Mouse (Mus musculus): Measurements from ENCODE around the gene Gnat2. TPM values are rescaled to one million over a fixed set of nuclear protein-coding genes. Genes with fewer than 3 reads are reported as not detected.

The Gnat2 gene
- polyA plus RNA-seq, 1 experiment from 2014 or later, result 1.3 TPM

GRCm38 (mm10) chr3:108088842-108089380, 3.7 kb upstream of the Gnat2 start:
- Histone ChIP-seq H3K9me3 (replicated peaks; ENCODE audit: control insufficient read depth, low read length) (no peaks in the 10 kb centered on the region), H3K36me3 (ENCODE audit: control insufficient read depth, insufficient read depth, low read length) (no peaks in the 10 kb centered on the region), H3K4me1 (ENCODE audit: control insufficient read depth, insufficient read depth, low read length) (peaks cover 27% of the 10 kb centered on the region), H3K4me2 (no peak overlapping the region), H3K4me3 (ENCODE audit: low read depth, low read length) (no peak overlapping the region), H3K9ac (ENCODE audit: low read depth, low read length) (no peak overlapping the region), H3K27ac (ENCODE audit: low read depth, low read length) (no peak overlapping the region), H3K27me3 (ENCODE audit: control insufficient read depth, insufficient read depth, low read length) (no peaks in the 10 kb centered on the region)
- WGBS (ENCODE audit: insufficient replicate concordance), result 41% methylated on average over 5 of the region's 5 CpGs
- ATAC-seq (replicated peaks; ENCODE audit: insufficient number of reproducible peaks, low FRiP score, low TSS enrichment), result no peak

- H3K27me3 ChIP-seq (ENCODE audit: control insufficient read depth, insufficient read depth, low read length), result no peaks in the 10 kb centered on the region
- no peak overlapping the region for H3K4me2 ChIP-seq
- no peak for ATAC-seq (replicated peaks; ENCODE audit: insufficient number of reproducible peaks, low FRiP score, low TSS enrichment)
- H3K9ac ChIP-seq (ENCODE audit: low read depth, low read length), result no peak overlapping the region
- H3K9me3 ChIP-seq (replicated peaks; ENCODE audit: control insufficient read depth, low read length), result no peaks in the 10 kb centered on the region
- H3K36me3 ChIP-seq (ENCODE audit: control insufficient read depth, insufficient read depth, low read length), result no peaks in the 10 kb centered on the region
- H3K4me1 ChIP-seq (ENCODE audit: control insufficient read depth, insufficient read depth, low read length), result peaks cover 17% of the 10 kb centered on the region
- H3K4me3 ChIP-seq (ENCODE audit: low read depth, low read length), result no peak overlapping the region
- H3K27ac ChIP-seq (ENCODE audit: low read depth, low read length), result no peak overlapping the region
- WGBS (ENCODE audit: insufficient replicate concordance), result 37% methylated on average over 2 of the region's 2 CpGs
Measured at GRCm38 (mm10) chr3:108089916-108090315, 2.7 kb upstream of the Gnat2 start.

- peaks cover 16% of the 10 kb centered on the region for H3K4me1 ChIP-seq (ENCODE audit: control insufficient read depth, insufficient read depth, low read length)
- no peak overlapping the region for H3K9ac ChIP-seq (ENCODE audit: low read depth, low read length)
- H3K4me2 ChIP-seq, result no peak overlapping the region
- no peaks in the 10 kb centered on the region for H3K27me3 ChIP-seq (ENCODE audit: control insufficient read depth, insufficient read depth, low read length)
- no peaks in the 10 kb centered on the region for H3K9me3 ChIP-seq (replicated peaks; ENCODE audit: control insufficient read depth, low read length)
- no peak overlapping the region for H3K27ac ChIP-seq (ENCODE audit: low read depth, low read length)
- WGBS (ENCODE audit: insufficient replicate concordance), result 83% methylated on average over 2 of the region's 2 CpGs
- ATAC-seq (replicated peaks; ENCODE audit: insufficient number of reproducible peaks, low FRiP score, low TSS enrichment), result no peak
- no peaks in the 10 kb centered on the region for H3K36me3 ChIP-seq (ENCODE audit: control insufficient read depth, insufficient read depth, low read length)
- H3K4me3 ChIP-seq (ENCODE audit: low read depth, low read length), result no peak overlapping the region
Measured at GRCm38 (mm10) chr3:108090561-108090960, 2.0 kb upstream of the Gnat2 start.

- Histone ChIP-seq H3K4me2 (no peak overlapping the region), H3K9ac (ENCODE audit: low read depth, low read length) (no peak overlapping the region), H3K9me3 (replicated peaks; ENCODE audit: control insufficient read depth, low read length) (no peaks in the 10 kb centered on the region), H3K27me3 (ENCODE audit: control insufficient read depth, insufficient read depth, low read length) (no peaks in the 10 kb centered on the region), H3K4me1 (ENCODE audit: control insufficient read depth, insufficient read depth, low read length) (peaks cover 16% of the 10 kb centered on the region), H3K27ac (ENCODE audit: low read depth, low read length) (no peak overlapping the region), H3K4me3 (ENCODE audit: low read depth, low read length) (no peak overlapping the region), H3K36me3 (ENCODE audit: control insufficient read depth, insufficient read depth, low read length) (no peaks in the 10 kb centered on the region)
- WGBS (ENCODE audit: insufficient replicate concordance), result 74% methylated on average over 6 of the region's 6 CpGs
- no peak for ATAC-seq (replicated peaks; ENCODE audit: insufficient number of reproducible peaks, low FRiP score, low TSS enrichment)
Measured at GRCm38 (mm10) chr3:108092030-108092429, 559 bp upstream of the Gnat2 start.

GRCm38 (mm10) chr3:108093306-108093705, 717 bp downstream of the Gnat2 start:
- 61% methylated on average over 6 of the region's 6 CpGs for WGBS (ENCODE audit: insufficient replicate concordance)
- no peaks in the 10 kb centered on the region for H3K27me3 ChIP-seq (ENCODE audit: control insufficient read depth, insufficient read depth, low read length)
- no peaks in the 10 kb centered on the region for H3K9me3 ChIP-seq (replicated peaks; ENCODE audit: control insufficient read depth, low read length)
- no peak overlapping the region for H3K9ac ChIP-seq (ENCODE audit: low read depth, low read length)
- H3K4me1 ChIP-seq (ENCODE audit: control insufficient read depth, insufficient read depth, low read length), result peaks cover 13% of the 10 kb centered on the region
- no peak overlapping the region for H3K4me3 ChIP-seq (ENCODE audit: low read depth, low read length)
- ATAC-seq (replicated peaks; ENCODE audit: insufficient number of reproducible peaks, low FRiP score, low TSS enrichment), result no peak
- no peaks in the 10 kb centered on the region for H3K36me3 ChIP-seq (ENCODE audit: control insufficient read depth, insufficient read depth, low read length)
- no peak overlapping the region for H3K4me2 ChIP-seq
- no peak overlapping the region for H3K27ac ChIP-seq (ENCODE audit: low read depth, low read length)

GRCm38 (mm10) chr3:108094146-108094545, 1.6 kb downstream of the Gnat2 start:
- H3K4me1 ChIP-seq (ENCODE audit: control insufficient read depth, insufficient read depth, low read length), result peaks cover 9% of the 10 kb centered on the region; the same call in 1 of the 2 replicates
- no peak overlapping the region for H3K27ac ChIP-seq (ENCODE audit: low read depth, low read length)
- H3K4me2 ChIP-seq, result no peak overlapping the region
- no peak for ATAC-seq (replicated peaks; ENCODE audit: insufficient number of reproducible peaks, low FRiP score, low TSS enrichment)
- 60% methylated on average over 1 of the region's 1 CpGs for WGBS (ENCODE audit: insufficient replicate concordance)
- H3K9me3 ChIP-seq (replicated peaks; ENCODE audit: control insufficient read depth, low read length), result no peaks in the 10 kb centered on the region
- H3K9ac ChIP-seq (ENCODE audit: low read depth, low read length), result 0 out of 2 replicates have a peak overlapping the region, but pooled peaks have one; percentile 2
- H3K4me3 ChIP-seq (ENCODE audit: low read depth, low read length), result no peak overlapping the region
- H3K36me3 ChIP-seq (ENCODE audit: control insufficient read depth, insufficient read depth, low read length), result no peaks in the 10 kb centered on the region
- no peaks in the 10 kb centered on the region for H3K27me3 ChIP-seq (ENCODE audit: control insufficient read depth, insufficient read depth, low read length)

- 87% methylated on average over 12 of the region's 12 CpGs for WGBS (ENCODE audit: insufficient replicate concordance)
- Histone ChIP-seq H3K4me3 (ENCODE audit: low read depth, low read length) (no peak overlapping the region), H3K4me1 (ENCODE audit: control insufficient read depth, insufficient read depth, low read length) (peaks cover 4% of the 10 kb centered on the region; the same call in 1 of the 2 replicates), H3K9me3 (replicated peaks; ENCODE audit: control insufficient read depth, low read length) (no peaks in the 10 kb centered on the region), H3K9ac (ENCODE audit: low read depth, low read length) (no peak overlapping the region), H3K36me3 (ENCODE audit: control insufficient read depth, insufficient read depth, low read length) (no peaks in the 10 kb centered on the region), H3K27me3 (ENCODE audit: control insufficient read depth, insufficient read depth, low read length) (no peaks in the 10 kb centered on the region), H3K4me2 (no peak overlapping the region), H3K27ac (ENCODE audit: low read depth, low read length) (0 out of 2 replicates have a peak overlapping the region, but pooled peaks have one; percentile 10)
- ATAC-seq (replicated peaks; ENCODE audit: insufficient number of reproducible peaks, low FRiP score, low TSS enrichment), result no peak
Measured at GRCm38 (mm10) chr3:108094976-108095760, 2.6 kb downstream of the Gnat2 start.

- Histone ChIP-seq H3K4me2 (no peak overlapping the region; the same call in 1 of the 2 replicates), H3K9ac (ENCODE audit: low read depth, low read length) (no peak overlapping the region), H3K36me3 (ENCODE audit: control insufficient read depth, insufficient read depth, low read length) (no peaks in the 10 kb centered on the region), H3K27ac (ENCODE audit: low read depth, low read length) (peak overlapping the region; percentile 85), H3K9me3 (replicated peaks; ENCODE audit: control insufficient read depth, low read length) (no peaks in the 10 kb centered on the region), H3K4me3 (ENCODE audit: low read depth, low read length) (no peak overlapping the region), H3K4me1 (ENCODE audit: control insufficient read depth, insufficient read depth, low read length) (peaks cover 3% of the 10 kb centered on the region; the same call in 1 of the 2 replicates), H3K27me3 (ENCODE audit: control insufficient read depth, insufficient read depth, low read length) (no peaks in the 10 kb centered on the region)
- ATAC-seq (replicated peaks; ENCODE audit: insufficient number of reproducible peaks, low FRiP score, low TSS enrichment), result peak; percentile 51; the same call in 1 of the 2 replicates
- WGBS (ENCODE audit: insufficient replicate concordance), result 42% methylated on average over 8 of the region's 8 CpGs
Measured at GRCm38 (mm10) chr3:108096226-108096625, 3.6 kb downstream of the Gnat2 start.

Data from heart, embryonic 11.5 days (tissue).